Mouse (Mus musculus) right cerebral cortex, postnatal 36 days (tissue): ENCODE results near the gene Kcnh1.

Experiments used
- DNase-seq, 2 experiments: peaks; one replicate each; pipeline ENCODE4 v3.0.0; 2022; ENCODE audit warnings: low spot score in 2 of 2, mixed read lengths in 1 of 2

The Kcnh1 gene

DNA sequence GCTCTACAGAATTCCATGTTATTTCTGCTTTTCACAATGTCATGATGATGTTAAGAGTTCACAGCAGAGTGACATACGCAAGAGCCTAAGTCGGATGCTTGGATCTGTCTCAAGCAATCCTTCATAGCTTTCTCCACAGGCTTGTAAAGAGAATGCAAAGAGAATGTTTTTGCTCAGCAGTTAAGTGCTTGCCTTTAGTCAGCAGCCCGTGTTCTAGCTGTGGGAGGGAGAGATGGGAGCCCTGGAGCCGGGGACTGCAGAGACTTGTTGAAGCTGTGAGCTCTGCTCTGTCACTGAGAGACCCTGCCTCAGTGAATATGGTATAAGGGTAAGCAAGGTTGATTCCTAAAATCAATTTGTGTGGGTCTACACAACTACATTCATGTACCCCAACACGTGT is 78.3 kb downstream of the Kcnh1 start:
- DNase-seq: no peak

DNA sequence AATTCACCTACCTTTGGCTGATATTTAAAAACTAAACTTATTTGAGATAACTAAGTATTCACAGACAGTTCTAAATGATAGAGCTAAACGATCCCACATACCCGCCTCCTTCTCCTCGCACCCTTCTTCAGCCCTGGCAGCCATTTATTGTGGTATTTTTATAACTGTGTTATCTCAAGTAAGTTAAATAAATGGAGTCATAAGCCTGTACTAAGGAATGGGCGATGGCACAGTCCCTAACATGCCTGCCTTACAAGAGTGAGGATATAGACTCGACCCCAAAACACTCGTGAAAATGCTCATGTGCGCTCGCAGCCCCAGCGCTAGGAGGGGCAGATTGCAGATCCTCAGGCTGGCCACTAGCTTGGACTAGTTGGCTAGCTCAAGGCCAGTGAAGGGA is 79.3 kb downstream of the Kcnh1 start:
- DNase-seq: no peak

DNA sequence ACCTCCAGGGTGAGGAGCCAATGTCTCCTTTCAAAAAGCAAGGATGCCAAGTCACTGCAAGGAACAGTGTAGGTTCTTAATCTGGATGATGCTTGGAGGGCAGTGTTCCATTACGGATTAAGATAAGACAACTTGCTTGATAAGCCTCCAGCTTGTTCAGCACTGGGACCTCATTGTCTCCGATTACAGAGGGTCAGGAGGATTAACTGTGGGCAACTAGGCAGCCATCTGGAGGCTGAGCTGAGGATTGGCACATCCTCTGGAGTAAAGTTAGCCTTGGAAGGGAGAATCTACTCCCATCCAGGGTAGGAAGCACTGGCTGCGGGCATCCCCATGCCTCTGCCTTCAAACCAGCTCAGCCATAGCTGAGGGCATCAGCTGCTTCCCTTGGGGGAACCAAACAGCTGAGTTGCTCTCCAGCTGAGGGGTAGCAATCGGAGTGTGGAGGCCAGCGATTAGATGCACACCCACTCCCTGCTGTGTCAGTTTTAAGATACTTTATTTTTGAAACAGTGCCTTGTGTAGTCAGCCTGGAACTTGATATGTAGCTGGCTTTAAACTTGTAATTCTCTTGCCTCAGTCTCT is 87.3 kb downstream of the Kcnh1 start:
- no peak for DNase-seq

DNA sequence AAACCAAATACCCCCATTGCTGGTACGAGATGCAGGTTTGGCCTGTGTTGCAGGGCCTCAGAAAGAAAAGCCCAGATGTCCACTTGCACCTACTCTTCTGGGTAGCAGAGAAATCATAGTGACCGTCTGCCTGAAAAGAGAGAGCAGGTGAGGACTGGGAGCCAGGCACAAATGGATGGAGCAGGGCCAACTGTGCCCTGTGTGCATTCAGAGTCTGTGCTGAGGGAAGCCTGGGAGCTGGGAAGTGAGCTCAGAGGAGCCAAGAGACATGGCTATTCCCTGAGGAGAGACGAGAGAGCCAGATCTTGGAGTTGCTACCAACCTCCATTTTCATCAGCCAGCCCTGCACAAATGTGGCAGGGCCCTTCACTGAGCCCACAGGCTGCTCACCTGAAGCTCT is 93.8 kb downstream of the Kcnh1 start:
- DNase-seq: no peak

DNA sequence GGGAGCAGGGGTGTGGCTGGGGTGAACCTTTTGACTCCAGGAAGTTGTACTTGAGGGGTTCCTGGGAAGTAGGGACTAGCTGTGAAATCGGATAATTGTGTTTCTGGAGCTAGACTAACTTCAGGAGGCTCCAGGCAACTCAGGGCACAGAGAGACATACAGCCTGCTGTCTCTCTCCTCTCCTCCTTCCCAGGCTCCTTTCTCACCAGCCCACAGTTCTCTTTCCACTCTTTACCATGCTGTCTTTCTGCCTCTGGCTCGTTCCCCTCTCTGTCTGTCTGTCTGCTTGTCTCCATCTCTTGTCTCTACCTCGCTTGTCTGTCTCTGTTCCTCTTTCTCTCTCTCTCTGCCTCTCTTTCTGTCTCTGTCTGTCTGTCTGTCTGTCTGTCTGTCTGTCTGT is 94.4 kb downstream of the Kcnh1 start:
- no peak for DNase-seq

DNA sequence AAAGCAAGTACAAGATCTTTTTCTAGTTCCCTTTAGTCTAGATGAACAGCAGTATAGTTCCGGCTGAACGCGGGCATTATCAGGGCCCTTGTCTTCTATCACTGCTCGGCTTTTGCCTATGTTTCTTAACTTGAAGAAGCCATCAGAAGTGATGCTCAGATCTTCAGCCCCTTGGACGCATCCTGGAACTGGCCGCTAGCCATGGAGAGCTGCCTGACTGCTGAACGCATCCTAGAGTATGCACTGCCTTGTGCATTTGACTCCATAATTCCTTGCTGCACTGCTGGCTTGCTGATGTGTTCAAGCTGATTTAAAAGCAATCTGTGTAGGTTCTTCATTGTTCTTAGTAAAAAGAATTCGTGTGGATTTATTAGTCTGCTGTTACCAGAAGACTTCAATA is 97.9 kb downstream of the Kcnh1 start:
- no peak for DNase-seq

DNA sequence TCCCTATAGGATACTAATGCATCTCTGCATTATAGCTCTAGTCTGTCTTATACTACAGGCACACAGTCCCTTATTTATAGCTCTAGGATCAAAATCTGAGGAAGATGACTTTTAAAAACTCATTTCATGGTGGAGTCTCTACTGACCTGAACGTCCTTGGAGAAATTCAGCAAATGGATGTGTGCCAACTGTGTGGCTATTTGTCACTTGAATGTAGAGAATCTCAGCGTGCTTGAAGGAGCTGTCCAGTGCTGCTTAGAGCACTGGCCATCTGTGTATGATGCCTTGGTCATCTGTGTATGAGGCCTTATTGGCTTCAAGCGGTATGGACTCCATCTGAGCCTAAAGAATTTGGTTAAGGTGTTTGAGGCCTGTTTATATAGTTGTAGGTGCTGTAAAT is 100.7 kb downstream of the Kcnh1 start:
- no peak for DNase-seq

DNA sequence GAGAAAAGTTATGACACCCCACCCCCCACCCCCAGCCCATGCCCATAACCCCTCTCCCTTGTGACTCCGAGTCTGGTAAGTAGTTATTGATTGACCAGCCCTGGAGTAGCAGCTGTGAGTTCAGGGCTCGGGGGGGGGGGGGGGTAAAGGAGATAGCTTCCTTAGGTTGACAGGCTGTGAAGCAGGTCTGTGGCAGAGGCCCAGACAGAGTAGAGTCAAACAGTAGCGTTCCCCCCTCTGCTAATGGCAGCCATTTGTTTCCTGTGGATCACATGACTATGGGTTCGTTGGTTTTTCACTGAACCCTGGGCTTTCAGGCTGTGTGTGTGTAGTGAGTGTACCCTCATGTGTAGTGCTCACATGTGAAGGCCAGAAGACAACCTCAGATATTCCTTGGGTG is 102.8 kb downstream of the Kcnh1 start:
- no peak for DNase-seq

DNA sequence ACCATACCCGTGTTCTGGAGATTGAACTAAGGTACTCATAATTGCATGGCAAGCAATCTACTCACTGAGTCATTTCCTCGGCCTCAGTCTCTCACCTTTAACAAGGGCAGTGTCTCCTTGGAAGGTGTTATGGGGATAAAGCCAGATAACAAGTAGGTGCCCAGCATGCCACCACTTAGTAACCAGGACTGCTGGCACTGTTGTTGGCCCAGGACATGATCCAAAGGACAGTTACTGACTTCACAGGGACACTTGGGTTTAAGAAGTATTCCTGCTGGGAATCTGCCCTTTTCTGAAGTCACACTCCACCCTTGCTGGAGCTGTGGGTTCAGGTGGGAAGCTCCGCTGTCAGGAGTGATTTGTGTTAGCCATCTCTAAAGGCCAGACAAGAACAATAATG is 103.3 kb downstream of the Kcnh1 start:
- DNase-seq: no peak

DNA sequence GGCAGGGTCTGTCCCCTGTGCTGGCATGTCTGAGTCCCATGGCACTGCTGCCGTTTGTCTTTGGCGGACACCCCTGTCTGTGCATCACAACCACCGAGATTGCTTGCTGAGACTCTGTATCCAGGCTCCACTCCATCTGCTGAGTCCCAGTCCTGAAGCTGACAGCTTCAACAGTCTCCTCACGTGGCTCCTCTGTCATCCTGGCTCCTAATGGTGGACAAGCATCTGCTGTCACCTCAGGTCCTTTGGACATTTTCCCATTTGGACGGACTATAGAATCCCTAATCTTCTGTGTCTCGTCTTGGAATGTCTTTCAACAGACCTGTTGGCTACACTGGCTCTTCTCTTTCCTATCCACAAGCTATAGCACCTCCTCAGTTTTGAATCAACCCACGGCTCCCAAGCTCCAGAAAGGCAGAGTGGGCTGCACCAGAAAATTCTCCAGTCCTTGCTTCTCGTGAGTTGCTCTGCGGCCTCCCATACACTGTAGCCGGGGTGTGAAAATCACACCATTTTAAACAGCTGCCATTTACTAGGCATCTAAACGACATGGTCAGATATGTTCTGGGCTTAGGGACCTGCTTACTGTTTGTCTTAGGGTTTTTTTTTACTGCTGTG is 104.8 kb downstream of the Kcnh1 start:
- no peak for DNase-seq

DNA sequence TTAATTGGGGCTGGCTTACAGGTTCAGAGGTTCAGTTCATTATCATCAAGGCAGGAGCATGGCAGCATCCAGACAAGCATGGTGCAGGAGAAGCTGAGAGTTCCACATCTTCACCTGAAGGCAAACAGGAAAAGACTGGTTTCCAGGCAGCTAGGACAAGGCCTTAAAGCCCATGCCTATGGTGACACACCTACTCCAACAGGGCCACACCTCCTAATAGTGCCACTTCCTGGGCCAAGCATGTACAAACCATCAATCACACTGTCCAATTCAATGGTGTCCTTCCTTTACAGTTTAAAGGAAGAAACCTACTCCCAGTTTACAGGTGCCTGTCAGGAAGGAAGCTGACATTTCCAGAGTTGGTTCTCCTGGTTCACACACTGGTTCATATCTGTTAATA is 105.3 kb downstream of the Kcnh1 start:
- DNase-seq: no peak

DNA sequence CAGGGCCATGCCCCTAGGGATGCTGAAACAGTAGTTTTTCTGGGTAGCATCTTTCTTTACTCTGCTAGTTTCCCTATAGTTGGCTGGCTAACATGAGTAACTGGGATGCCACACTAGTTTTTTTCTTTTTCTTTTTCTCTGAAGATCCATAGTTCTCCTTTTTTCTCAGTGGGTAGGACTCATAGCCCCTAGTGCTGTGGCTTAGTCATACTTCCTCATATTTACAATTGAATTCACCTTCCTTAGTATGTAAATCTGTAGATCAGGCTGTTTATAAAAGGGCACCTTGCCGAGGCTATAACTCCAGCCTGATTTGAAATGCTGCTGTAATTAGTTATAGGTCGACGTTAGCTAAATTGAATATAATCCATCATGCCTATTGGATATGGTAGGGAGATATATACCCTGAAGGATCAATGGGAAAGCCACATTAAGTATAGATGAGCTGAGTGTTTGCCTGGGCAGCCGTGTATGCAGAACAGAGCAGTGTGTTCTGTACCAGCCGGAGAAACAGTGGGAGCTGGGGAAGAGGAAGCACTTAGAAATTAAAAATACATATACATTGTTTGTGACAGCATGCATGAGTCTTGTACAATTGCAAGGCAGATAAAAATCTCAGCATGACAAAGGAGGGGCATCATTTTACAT is 107.0 kb downstream of the Kcnh1 start:
- no peak for DNase-seq

DNA sequence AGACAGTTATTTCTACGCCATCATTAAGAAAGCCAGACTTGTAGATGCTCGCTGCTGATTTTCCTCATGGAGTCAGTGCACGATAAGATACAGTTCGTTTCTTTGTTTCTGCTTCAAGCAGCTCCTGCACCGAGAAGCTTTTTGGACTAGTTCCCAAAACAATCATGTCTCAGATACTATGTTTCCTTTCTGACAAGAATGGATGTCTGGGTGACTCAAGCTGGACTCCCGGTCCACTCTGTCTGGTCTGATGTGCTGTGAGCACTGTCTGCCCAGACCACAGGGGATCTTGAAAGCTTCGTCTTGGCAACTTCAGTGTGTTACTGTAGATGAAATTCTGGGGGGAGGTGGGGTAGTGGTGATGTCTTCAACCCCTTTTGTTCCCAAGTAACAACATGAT is 109.8 kb downstream of the Kcnh1 start:
- DNase-seq: no peak

DNA sequence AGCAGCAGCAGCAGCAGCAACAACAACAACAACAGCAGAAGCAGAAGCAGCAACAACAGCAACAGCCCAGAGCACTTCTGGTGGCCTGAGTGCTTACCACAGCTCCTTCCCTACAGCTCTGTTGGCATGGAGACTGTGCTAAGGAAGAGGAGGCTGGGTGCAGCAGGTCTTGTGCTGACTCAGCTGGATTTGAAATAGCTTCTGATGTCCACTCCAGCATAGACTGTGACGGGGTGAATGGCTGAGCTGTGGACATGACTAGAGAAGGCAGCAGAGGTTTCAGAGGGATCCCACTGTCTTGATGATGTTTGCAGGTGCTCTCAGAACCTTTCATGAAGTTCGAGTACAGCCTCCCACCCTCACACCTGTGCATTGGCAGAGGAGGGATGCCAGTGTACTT is 113.0 kb downstream of the Kcnh1 start:
- no peak for DNase-seq

DNA sequence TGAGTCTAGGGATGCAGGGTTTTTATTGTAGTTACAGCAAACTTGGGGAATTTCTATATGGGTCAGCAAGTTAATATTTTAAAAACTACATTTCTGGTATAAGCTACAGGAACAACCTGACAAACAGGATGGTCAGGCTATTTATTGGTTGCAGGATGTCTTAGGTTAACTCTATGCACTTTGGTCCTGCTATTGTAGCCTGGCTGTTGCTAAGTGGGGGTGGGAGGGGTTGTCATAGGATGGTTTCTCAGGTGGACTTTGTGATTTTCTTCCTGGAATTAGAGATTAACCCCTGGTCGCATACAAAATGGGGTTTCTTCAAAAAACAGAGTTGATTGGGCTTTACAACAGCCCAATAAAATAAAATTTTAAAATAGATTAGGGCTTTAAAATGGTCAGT is 114.6 kb downstream of the Kcnh1 start:
- DNase-seq: no peak

DNA sequence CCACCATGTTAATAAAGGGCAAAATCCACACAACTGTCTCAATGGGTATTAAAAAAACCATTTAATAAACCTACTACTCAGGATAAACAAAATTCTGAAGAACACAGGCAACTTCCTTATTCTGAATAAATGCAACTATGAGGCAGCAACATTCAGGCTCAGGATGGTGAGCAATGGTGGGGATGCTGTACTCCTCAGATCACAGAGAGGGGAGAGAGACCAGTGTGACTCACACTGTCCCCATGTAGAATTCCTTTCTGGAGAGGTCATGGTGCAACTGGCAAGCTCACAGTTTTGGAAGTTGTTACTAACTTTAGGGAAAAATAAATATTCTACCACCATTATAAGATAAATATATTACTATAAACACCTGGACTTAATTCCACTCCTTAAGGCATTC is 116.5 kb downstream of the Kcnh1 start:
- no peak for DNase-seq

DNA sequence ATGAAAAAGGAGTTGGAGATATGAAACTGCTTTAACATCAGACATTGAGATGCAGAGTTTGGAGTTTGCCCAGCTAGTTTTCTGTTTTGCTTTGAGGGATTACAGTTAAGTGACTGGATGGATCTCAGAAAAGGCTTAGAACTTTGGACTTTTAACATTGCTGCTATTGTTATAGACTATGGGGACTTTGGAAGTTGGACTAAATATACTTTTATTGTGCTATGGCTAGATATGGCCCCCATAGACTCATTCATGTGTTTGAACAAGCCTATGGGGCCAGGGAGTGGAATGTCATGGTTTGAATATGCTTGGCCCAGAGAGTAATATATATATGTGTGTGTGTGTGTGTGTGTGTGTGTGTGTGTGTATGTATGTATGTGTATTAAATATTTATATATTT is 120.7 kb downstream of the Kcnh1 start:
- DNase-seq: no peak

DNA sequence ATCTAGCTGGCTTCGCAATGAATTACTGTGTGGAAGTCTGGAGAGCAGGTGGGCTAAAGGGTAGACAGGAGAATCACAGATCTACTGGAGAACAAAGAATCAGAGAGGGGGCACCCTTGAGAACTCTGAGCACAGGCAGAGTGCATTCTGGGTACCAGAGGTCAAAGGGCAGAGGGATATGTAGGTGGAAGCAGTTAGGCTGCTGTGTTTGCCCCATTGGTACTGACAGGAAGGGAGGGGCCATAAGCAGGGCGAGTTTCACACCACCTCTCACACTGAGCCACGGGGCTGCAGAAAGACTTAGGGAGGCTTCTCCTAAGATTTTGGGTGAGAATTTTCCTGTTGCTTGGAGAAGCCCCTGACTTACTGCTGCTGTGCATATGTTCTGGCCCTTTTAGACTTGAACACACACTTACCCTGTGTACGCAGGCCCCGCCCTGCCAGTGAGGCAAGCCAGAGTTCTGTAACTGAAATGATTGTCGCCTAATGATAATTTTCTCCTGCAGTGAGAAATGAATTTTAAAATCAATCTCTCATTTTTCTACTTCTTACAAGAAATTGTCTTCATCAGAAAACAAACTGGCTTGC is 121.4 kb downstream of the Kcnh1 start:
- DNase-seq: no peak

DNA sequence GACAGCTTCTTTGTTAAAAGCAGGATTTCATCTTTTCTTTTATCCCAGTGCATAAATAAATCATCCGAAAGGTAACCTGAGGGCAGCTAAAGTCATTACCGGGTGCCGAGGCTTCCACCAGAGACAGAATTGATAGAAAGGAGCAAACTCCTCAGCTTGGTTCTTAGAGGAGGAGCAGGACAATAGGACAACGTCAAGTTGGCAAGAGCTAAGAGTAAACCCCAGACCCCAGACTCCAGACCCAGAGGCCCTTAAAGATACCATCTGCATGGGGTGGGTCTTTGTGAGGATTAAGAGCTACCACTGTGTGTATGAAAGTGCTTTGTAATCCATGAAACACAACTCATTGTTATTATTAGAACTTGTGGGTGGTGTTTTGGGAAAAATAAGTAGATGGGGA is 121.9 kb downstream of the Kcnh1 start:
- DNase-seq: no peak

DNA sequence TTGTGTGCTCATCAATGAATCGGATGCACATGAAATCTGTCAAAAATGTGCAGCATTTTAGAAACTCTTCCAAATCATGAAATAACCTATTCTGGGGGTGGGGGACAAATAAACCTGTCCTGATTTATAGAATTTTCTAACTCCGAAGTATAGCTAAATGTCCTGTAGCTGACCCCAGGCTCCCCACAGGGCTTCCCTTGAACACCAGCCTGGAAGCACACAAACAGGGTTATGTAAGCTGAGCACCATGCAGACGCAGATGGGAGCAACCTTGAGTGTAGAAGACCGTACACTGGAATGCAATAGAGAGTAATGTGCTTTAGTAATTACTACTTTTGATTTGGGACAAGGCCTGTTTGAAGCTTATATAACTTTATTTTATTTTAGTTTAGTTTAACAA is 122.4 kb downstream of the Kcnh1 start:
- no peak for DNase-seq

DNA sequence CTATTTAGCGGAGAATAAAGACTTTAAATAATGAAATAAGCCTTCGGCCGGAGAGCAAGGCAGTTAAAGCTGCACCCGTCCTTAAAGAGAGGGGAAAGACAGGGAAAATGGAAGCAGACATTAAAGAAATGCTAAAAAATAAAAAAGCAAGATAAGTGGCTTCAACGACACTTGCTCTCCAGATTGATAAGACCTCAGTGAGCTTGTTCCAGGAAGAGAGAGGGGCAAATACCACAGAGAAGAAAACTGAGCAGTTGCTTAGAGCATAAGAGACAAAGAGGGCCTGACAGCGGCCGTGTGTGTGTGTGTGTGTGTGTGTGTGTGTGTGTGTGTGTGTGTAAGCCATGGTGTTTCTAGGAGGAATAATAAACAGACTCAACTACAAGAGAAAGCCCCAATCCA is 123.0 kb downstream of the Kcnh1 start:
- DNase-seq: no peak

DNA sequence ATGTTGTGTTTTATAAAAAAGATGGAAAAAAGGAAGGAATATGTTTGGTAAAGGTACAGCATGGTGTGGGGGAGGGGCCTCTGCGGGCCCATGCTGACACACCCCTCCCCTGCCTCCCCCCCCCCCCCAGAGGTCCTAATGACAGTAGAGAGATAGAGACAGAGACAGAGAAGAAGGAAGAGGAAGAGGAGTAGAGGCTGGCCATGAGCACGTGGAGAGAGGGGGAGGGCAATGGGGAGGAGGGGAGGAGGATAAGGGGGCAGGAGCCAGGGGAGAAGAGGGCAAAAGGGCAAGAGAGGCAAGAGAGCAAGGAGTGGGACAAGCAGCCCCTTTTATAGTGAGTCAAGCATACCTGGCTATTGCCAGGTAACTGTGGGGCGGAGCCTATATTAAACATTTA is 123.5 kb downstream of the Kcnh1 start:
- no peak for DNase-seq

DNA sequence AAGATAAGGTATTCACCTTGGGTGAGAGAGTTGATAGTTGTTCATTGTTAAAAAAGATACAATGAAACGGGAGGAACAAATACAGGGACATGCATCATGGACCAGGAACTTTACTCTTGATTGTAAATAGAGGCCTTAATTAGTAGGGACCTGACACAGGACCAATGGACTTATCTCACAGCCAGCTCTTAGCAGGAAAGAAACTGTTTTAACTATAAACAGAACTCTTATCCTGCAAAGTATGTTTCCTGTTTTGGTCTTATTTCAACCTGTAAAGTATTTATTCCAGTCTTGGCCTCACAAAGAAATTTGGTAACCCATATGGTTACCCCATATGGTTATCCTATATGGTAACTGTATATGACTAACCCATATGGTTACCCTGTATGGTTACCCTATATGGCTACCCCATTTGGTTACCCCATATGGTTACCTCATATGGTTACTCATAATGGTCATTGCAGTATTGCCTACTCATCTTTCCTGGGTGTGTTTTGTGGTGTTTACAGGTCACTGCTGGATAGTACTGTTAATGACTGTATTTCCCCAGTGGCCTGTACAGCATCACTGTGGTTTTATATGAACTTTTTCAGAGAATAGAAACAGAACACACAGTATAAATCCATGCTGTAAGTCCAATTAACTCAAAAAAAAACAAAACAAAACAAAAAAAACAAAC is 125.0 kb downstream of the Kcnh1 start:
- no peak for DNase-seq
